ENCODE assay signal across 11 mouse cellular contexts in the genomic region with DNA sequence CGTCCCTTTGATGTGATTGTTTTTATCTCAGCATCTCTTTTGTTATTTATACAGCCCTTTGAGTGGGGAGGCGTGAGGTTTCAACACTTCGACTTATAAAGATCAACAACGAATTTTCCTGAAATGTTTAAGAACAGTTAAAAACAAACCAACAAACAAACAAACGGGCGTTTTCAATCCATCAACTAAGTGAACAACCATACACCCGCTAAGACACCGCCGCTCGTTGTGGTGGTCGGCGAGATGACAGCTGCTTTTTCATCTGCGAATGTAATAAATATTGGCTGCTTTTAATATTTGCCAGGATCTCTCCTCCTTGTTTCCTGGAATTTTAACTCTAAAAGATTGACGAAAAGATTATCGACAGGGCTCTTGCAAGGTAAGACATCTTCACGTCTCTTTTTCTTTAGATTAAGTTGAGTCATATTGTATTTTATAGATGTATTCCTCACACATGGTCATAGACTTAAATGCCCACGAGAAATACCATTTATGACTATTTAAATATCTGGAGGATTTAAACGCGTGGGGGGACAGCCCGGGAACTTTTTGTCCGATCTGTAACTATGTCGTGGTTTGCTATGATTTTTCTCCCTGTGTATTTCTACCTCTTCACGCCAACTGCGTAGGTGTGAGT. TPM values are rescaled to one million over a fixed set of nuclear protein-coding genes. Genes with fewer than 3 reads are reported as not detected.
DNase-seq lines count a peak whose midpoint lies in the region; ATAC-seq and TF ChIP-seq lines count a peak whose summit lies in the region.
"Had no signal": no experiment of that assay in that cellular context is flagged by ENCODE, and none has a peak within 500 bp of the region (broad histone marks: within the 10 kb centered on the region; RNA-seq: fewer than 3 reads in every experiment).

No protein-coding gene starts in this region.

- H3K36me3 ChIP-seq in liver, embryonic 12.5 days: no peaks in the 10 kb centered on the region
- no peaks in the 10 kb centered on the region for H3K36me3 ChIP-seq in hindbrain, postnatal 0 days (ENCODE audit: insufficient read depth, low read length)
- no peaks in the 10 kb centered on the region for H3K36me3 ChIP-seq in neural tube, embryonic 13.5 days
- H3K36me3 ChIP-seq: liver, embryonic 13.5 days had no signal

- TF ChIP-seq POLR2A in cerebellum, adult 2 months (IDR thresholded peaks at IDR 0.05; ENCODE audit: borderline replicate concordance, insufficient read depth, low read length): no peak

- H3K4me2 ChIP-seq in liver, embryonic 12.5 days: peak overlapping the region; percentile 48
- H3K4me2 ChIP-seq in hindbrain, postnatal 0 days (ENCODE audit: low read depth, low read length): peak overlapping the region; percentile 68
- H3K4me2 ChIP-seq in neural tube, embryonic 13.5 days: peak overlapping the region; percentile 74

- no peak for ATAC-seq in liver, embryonic 12.5 days
- ATAC-seq in hindbrain, postnatal 0 days: no peak
- ATAC-seq in neural tube, embryonic 13.5 days (ENCODE audit: low read depth): no peak
- ATAC-seq: Patski had no signal

- peak overlapping the region; percentile 99 for H3K27ac ChIP-seq in cerebellum, adult 2 months (ENCODE audit: insufficient read depth, low read length)
- no peak overlapping the region for H3K27ac ChIP-seq in liver, embryonic 12.5 days
- H3K27ac ChIP-seq in hindbrain, postnatal 0 days: peak overlapping the region; percentile 96
- H3K27ac ChIP-seq in neural tube, embryonic 13.5 days (replicated peaks): peak overlapping the region; percentile 100
- H3K27ac ChIP-seq: liver, embryonic 13.5 days had no signal

- DNase-seq in cerebellum, adult 2 months: peak; percentile 26 to 30
- DNase-seq in cerebellum, postnatal 4 days (ENCODE audit: low spot score in 2 of 2): no peak
- no peak for DNase-seq in liver
- peak; percentile 61 for DNase-seq in hindbrain, postnatal 0 days (ENCODE audit: low spot score)
- no peak for DNase-seq in layer of hippocampus, adult 18-20 months (ENCODE audit: low spot score in 2 of 2)
- DNase-seq in gastrocnemius, adult 18-20 months (ENCODE audit: low spot score): no peak
- DNase-seq: liver, embryonic 13.5 days had no signal

- no peak for TF ChIP-seq CTCF in cerebellum, adult 2 months (IDR thresholded peaks at IDR 0.05; ENCODE audit: borderline replicate concordance, insufficient read depth, low read depth, low read length)
- TF ChIP-seq CTCF in hindbrain, postnatal 0 days (IDR thresholded peaks at IDR 0.05; ENCODE audit: low read depth): no peak

- H3K9ac ChIP-seq in liver, embryonic 12.5 days: no peak overlapping the region
- peak overlapping the region; percentile 81 for H3K9ac ChIP-seq in hindbrain, postnatal 0 days (replicated peaks; ENCODE audit: low read length)
- H3K9ac ChIP-seq in neural tube, embryonic 13.5 days: peak overlapping the region; percentile 96
- H3K9ac ChIP-seq: liver, embryonic 13.5 days had no signal

- H3K9me3 ChIP-seq in liver, embryonic 12.5 days (replicated peaks): no peaks in the 10 kb centered on the region
- H3K9me3 ChIP-seq in hindbrain, postnatal 0 days (ENCODE audit: low read length): no peaks in the 10 kb centered on the region
- H3K9me3 ChIP-seq in neural tube, embryonic 13.5 days: no peaks in the 10 kb centered on the region
- H3K9me3 ChIP-seq: liver, embryonic 13.5 days had no signal

- WGBS in cerebellum, adult 2 months: 4% methylated on average over 24 of the region's 24 CpGs
- WGBS in liver, embryonic 12.5 days (ENCODE audit: insufficient replicate concordance): 5% methylated on average over 24 of the region's 24 CpGs
- 3% methylated on average over 24 of the region's 24 CpGs for WGBS in hindbrain, postnatal 0 days
- WGBS in neural tube, embryonic 13.5 days: 3% methylated on average over 24 of the region's 24 CpGs

- H3K27me3 ChIP-seq in cerebellum, adult 2 months (ENCODE audit: control insufficient read depth, insufficient read depth, low read length): no peaks in the 10 kb centered on the region
- H3K27me3 ChIP-seq in liver, embryonic 12.5 days (replicated peaks): peaks cover 75% of the 10 kb centered on the region
- no peaks in the 10 kb centered on the region for H3K27me3 ChIP-seq in hindbrain, postnatal 0 days (ENCODE audit: insufficient read depth, low read length)
- peaks cover 23% of the 10 kb centered on the region; the same call in 1 of the 2 replicates for H3K27me3 ChIP-seq in neural tube, embryonic 13.5 days

- H3K4me1 ChIP-seq in cerebellum, adult 2 months (ENCODE audit: control insufficient read depth, insufficient read depth, low read length): peaks cover 6% of the 10 kb centered on the region
- peaks cover 15% of the 10 kb centered on the region; the same call in 1 of the 2 replicates for H3K4me1 ChIP-seq in liver, embryonic 12.5 days
- no peaks in the 10 kb centered on the region; the same call in 1 of the 2 replicates for H3K4me1 ChIP-seq in hindbrain, postnatal 0 days (ENCODE audit: insufficient read depth, low read length)
- H3K4me1 ChIP-seq in neural tube, embryonic 13.5 days (replicated peaks): peaks cover 38% of the 10 kb centered on the region

- peak overlapping the region; percentile 97 for H3K4me3 ChIP-seq in cerebellum, adult 2 months (replicated peaks; ENCODE audit: insufficient read depth, low read depth, low read length)
- no peak overlapping the region for H3K4me3 ChIP-seq in liver, embryonic 12.5 days
- peak overlapping the region; percentile 58 for H3K4me3 ChIP-seq in hindbrain, postnatal 0 days (ENCODE audit: low read length)
- peak overlapping the region; percentile 65 for H3K4me3 ChIP-seq in neural tube, embryonic 13.5 days

RNA-seq across cellular contexts. Expression of a gene that starts 0.9 kb away (rescaled TPM):
- polyA plus RNA-seq in cerebellum, adult 2 months (2012; rRNA removed): 9.3 and 9.6 TPM in 2 replicates
- polyA plus RNA-seq in liver, embryonic 12.5 days (2016; fragmentation: Nextera tagmentation; extraction: Ambion mirVana): not detected in 2 replicates
- 30.3 and 31.9 TPM in 2 replicates for total RNA-seq in hindbrain, postnatal 0 days (2014; rRNA removed)
- 25.1 and 28.2 TPM in 2 replicates for polyA plus RNA-seq in hindbrain, postnatal 0 days (2015; fragmentation: Nextera tagmentation; extraction: Ambion mirVana)
- 72.7 and 75.5 TPM in 2 replicates for polyA plus RNA-seq in neural tube, embryonic 13.5 days (2015; fragmentation: Nextera tagmentation; extraction: Ambion mirVana)
- total RNA-seq in layer of hippocampus, adult 18-20 months (2021): 1 to 10 TPM in 1 of 2 experiments, under 1 TPM in 1; 0.84 to 1.4 TPM
- total RNA-seq in gastrocnemius, adult 18-20 months (2021): not detected
- polyA plus RNA-seq: Patski; testis, adult 2 months had no signal

Comparison
In these comparisons a context has a peak if more than half of its experiments do, and no peak if none do; other contexts are left out.
1. DNase-seq: peak in cerebellum, adult 2 months (2 of 2) and hindbrain, postnatal 0 days (single experiment); none in cerebellum, postnatal 4 days (0 of 2), liver (single experiment), layer of hippocampus, adult 18-20 months (0 of 2) and gastrocnemius, adult 18-20 months (single experiment).
2. Peak in every context shown above with its lines, with median percentiles within 50 percentile points of each other: H3K4me2 ChIP-seq.